Mouse (Mus musculus): ENCODE results near the gene Kctd7.

Kctd7 gene

DNA sequence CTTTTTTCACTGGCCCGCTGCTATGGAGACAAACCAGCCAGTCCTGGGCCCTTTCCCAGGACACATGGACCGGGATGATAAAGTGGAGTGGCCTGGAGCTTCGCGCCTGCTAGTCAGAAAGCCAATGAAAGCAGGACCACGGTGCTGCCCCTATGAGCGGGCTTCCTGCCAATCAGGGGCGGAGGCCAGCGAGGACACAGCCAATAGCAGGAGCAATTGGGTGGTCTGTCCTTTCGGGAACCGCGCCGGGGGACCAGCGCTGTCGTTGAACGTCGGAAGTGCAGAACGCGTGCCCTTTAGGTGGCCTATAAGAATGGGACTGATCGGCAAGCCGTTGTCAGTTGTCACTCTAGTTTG lies 706 bp upstream of the Kctd7 start:
- no peak for DNase-seq (ENCODE audit: low spot score)

DNA sequence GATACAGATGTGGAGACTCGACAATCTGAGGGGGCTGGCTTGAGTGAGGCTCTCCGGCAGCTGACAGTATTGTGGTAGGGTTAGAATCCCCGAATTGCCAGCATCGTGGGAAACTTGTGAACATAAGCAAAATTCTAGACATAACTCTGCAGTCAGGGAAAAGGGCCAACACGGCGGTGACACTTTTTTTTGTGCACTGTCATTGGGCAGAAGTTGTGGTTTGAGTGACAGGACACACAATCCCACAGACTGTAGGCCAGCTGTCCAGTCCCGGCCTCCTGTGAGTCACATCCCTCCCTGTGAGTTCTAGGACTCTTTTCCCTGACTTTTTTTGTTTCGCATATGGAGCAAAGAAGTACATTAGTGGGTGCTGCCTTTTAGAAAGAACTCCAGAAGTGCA lies 1.3 kb downstream of the Kctd7 start:
- DNase-seq (ENCODE audit: low spot score) = no peak

DNA sequence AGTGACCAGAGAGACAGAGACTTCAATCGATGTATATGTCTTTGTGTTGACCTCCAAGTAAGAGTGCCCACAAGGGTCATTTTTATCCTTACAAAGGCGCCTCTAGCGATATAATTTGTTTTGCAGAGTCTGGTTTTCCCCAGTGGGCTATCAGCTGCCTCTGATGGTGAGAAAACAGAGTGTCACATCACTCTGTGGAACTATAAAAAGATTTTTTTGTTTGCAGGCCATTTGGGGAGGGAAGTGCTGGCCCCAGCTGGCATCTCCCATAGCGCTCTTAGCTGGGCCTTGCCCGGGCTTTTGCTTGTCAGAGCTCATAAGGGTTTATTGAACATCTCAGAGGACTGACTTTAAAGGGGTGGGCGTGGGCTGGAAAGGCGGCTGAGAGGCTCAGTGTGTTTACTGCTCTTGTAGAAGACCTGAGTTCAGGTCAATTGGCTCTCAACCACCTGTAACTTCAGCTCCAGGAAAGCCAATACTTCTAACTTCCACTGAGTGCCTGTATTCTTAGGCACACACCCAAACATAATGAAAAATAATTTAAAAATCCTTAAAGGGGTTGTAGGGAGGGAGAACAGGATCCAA lies 5.2 kb downstream of the Kctd7 start:
- no peak for DNase-seq (ENCODE audit: low spot score)

GRCm38 (mm10) chr5:130154286-130154685 lies 9.6 kb downstream of the Kctd7 start:
- DNase-seq (ENCODE audit: low spot score) = no peak

DNA sequence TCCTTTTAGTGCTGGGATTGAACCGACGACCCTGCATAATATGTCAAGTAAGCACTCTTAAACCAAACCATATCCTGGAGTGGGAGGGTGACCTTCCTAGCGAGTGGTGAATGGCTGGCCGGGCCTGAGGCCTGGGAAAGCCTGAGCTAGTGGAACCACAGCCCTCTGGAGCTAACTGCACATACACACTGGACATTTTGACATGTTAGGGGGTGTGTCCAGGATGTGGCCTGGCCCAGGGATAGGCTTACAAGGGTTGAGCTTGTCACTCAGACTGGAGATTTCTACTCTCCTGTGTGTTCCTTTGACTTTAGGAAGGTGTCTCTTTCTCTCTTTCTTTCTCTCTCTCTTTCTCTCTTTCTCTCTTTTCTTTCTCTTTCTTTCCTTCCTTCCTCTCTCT lies 13.9 kb downstream of the Kctd7 start:
- no peak for DNase-seq (ENCODE audit: low spot score)

GRCm38 (mm10) chr5:130159761-130160201 lies 15.1 kb downstream of the Kctd7 start:
- no peak for DNase-seq (ENCODE audit: low spot score)

- DNase-seq (ENCODE audit: low spot score) = peak; percentile 84
Observed at GRCm38 (mm10) chr5:130163670-130164069, 19.0 kb downstream of the Kctd7 start.

GRCm38 (mm10) chr5:130165213-130165612 lies 20.6 kb downstream of the Kctd7 start:
- DNase-seq (ENCODE audit: low spot score) = no peak

- no peak for DNase-seq (ENCODE audit: low spot score)
Observed at GRCm38 (mm10) chr5:130169109-130169508, 24.4 kb downstream of the Kctd7 start.

DNA sequence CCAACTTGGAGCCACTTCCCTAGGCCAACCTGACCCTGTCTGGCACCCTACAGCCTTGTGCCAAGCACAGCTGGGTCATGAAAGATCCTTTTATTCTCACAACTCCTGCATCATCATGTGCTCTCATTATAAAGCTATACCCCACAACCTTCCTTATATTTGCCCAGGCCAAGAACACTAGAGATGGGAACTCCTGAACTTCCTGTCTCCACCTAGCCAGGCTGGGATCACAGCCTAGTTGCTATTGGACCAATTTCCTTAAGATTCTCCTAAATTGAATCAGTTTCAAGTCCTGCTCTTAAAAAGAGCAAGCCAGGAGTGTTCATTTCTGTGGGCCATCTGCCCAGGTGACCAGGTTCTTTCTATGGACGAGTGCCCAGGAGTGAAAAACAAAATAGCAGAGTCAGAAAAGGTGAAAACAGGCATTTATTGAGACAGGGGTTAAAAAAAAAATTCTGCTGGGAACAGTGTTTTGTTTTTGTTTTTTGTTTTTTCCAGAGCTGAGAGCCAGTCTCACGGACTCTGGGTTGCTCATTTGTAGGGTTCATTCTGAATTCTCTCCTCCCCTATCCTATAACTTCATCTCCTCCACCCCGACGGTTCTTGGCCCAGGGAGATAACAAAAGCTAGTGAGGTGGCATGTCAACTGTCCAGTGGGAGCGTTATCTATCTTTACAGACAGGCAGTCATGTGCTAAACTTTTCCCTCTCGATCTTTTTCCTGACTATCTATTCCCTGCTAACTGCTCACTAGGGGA lies 26.2 kb downstream of the Kctd7 start:
- peak; percentile 90 for DNase-seq (ENCODE audit: low spot score)

DNA sequence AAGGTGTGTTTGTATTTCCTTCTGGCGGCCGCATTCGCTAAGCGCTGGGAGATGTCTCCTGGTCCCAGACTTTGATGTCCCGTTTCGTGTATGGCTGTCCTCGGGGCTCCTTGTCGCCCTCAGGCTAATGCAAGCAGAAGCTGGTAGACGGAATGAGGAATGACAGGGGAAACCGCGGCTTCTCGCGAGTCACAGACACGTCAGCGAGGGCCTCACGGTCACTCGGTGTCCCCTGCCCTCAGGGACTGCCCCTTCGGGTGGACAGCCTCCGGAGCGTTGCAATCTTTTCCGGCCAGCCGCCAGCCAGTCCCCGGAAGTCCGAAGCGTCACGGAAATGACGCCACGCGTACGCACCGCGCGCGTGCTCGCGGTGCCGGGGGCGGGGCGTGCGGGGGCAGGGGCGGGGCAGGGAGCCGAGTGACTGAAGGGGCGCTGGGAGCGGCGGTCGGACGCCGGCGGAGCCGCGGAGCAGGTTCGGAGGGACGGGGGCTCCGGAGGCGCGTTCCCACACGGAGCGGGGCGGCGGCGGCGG lies 26.8 kb downstream of the Kctd7 start, which contains the start of gene Rabgef1:
TSS of gene Rabgef1 (plus strand) at position 376 of the 532 bp plus-strand sequence.
- DNase-seq (ENCODE audit: low spot score) = peak; percentile 81

GRCm38 (mm10) chr5:130171956-130172601 lies 27.4 kb downstream of the Kctd7 start:
- peak; percentile 38 for DNase-seq (ENCODE audit: low spot score)

GRCm38 (mm10) chr5:130173012-130173411 lies 28.4 kb downstream of the Kctd7 start:
- DNase-seq (ENCODE audit: low spot score) = no peak

DNA sequence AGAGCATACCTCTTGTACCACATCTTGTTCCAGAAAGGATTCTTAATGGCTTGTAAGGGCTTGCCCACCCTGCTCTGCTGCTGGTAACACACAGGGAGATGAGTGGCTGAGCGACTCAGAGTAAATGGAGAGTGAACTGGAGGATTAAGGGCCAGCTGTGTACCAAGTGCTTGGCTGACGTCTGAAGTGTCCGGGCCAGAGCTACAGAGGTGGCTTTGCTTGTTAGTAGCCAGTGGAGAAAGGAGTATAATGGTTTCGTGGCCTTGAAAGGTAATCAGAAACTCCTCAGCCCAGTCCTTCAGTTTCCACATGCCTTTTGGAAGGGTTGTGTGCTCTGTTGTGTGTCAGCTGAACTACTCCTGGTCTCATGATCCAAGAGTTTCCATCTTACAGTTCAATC lies 33.2 kb downstream of the Kctd7 start:
- no peak for DNase-seq (ENCODE audit: low spot score)

GRCm38 (mm10) chr5:130180362-130180761 lies 35.7 kb downstream of the Kctd7 start:
- DNase-seq (ENCODE audit: low spot score) = no peak

DNA sequence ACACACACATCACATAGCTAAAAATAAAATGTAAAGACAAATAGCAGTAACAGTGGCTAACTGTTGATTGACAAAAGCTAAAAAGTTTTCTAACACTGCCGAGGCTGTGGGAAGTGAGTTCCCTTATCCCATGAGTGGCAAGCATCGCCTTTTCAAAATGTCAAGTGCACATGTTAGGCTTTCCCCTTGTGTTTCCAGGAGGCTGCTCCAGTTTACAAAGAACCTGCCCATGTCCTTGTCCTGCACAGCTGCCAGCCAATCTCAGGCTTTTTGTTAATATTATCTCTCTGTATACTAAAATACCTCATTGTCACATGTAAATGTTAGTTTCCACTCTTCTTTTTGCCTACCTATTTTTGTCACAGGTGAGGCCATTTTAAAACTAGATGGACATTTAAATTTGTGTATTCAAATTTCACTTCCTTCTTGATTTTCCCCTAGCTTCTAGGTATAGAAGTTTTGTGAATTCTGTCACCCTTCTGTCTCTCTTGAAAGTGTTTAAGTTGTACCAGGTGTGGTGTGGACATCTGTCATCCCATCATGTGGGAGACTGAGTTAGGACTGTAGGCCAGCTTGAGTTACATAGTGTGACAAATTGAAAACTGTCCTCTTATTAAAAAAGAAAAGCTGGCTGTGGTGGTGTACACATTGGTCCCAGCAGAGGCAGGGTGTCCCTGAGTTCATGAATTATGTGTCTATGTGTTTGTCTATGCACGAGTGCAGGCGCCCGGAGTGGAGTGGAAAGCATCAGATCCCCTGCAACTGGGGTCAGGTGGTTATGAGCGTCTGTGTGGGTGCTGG lies 37.3 kb downstream of the Kctd7 start:
- no peak for DNase-seq (ENCODE audit: low spot score)

GRCm38 (mm10) chr5:130182541-130182821 lies 37.8 kb downstream of the Kctd7 start:
- no peak for DNase-seq (ENCODE audit: low spot score)

DNA sequence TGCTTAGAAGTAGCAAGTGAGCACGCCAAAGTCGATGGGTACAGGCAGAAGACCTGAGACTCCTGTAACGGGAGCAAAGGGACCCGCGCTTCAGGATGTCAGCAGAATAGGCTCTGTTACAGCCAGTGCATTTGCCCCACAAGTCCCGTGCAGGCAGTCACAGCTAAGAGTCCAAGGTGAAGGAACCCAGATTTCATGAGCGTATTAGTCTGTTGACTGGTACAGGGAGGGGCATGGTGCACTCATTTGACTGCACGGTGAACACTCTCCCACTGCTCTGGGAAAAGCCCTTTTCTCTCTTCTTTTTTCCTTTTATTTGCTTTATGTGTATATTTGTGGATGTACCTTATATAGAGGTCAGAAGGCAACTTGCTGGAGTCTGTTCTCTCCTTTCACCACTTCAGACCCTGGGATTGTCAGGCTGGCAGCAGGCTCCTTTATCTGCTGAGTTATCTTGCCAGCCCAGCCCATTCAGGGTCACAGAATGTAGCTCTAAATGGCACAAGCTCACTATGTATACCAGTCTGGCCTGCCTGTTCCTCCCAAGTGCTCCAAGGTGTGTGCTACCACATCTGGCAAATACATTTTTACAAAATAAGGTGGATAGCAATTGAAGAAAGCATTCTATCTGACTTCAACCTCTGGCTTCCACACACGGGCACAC lies 39.7 kb downstream of the Kctd7 start:
- DNase-seq (ENCODE audit: low spot score) = no peak

GRCm38 (mm10) chr5:130185312-130185711 lies 40.7 kb downstream of the Kctd7 start:
- DNase-seq (ENCODE audit: low spot score) = no peak

GRCm38 (mm10) chr5:130187383-130187782 lies 42.7 kb downstream of the Kctd7 start:
- DNase-seq (ENCODE audit: low spot score) = no peak

- no peak for DNase-seq (ENCODE audit: low spot score)
Observed at GRCm38 (mm10) chr5:130190909-130191308, 46.2 kb downstream of the Kctd7 start.

DNA sequence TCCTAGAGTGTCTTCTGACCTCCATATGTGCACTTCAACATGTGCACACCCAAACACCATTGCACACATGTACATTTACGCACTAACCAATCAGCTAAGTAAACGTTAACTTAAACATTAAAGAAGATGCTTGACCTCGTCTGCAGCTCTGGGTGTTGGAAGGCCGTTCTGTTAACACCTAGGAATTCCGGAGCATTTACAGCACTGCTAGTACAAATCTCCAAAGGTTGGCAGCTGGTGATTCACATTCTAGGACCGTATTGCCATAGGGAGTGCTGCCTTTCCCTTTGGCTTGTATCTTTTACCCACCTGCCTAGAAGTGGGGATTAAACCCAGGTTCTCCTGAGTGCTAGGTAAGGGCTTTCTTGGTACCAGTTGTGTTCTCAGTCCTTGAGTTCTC lies 47.2 kb downstream of the Kctd7 start:
- no peak for DNase-seq (ENCODE audit: low spot score)
